Mouse (Mus musculus) layer of hippocampus, postnatal 10 days (tissue): ENCODE measurements around the gene Smarcb1. TPM values are rescaled to one million over a fixed set of nuclear protein-coding genes. Genes with fewer than 3 reads are reported as not detected.

Experiments
- DNase-seq, 2 experiments: peaks; one replicate each; pipeline ENCODE4 v3.0.0; 2021; ENCODE audit warnings: low spot score in 2 of 2
- long read RNA-seq: library from polyadenylated mRNA; stranded (forward); transcript quantifications from one replicate; pipeline ENCODE4 v2.0.0, GENCODE M21; 2023
- total RNA-seq, 2 experiments: library from RNA; stranded (reverse); gene quantifications; 2 replicates each; pipeline ENCODE4 v1.2.3; 2021

Smarcb1 gene
- 10 to 100 TPM; 99.2 to 99.3 TPM for total RNA-seq
- long read RNA-seq, transcript Smarcb1-202 (9 exons, 1,622 nt) = minor isoform, 39 of 135 reads
- long read RNA-seq, transcript Smarcb1-201 (9 exons, 1,660 nt) = major isoform, 75 of 135 reads
- long read RNA-seq, partial matches to known transcripts = 19 of 135 reads
- long read RNA-seq, other reads (novel, unspliced or antisense) = 2 of 135 reads

- peak; percentile 95 to 97 for DNase-seq
These were observed at the start of gene Smarcb1 for GRCm38 (mm10) chr10:75921026-75921725. Gene Smarcb1, minus strand, starts transcription at chr10:75921617.

GRCm38 (mm10) chr10:75954381-75954811, 33.0 kb upstream of the Smarcb1 start, which contains the start of gene Gm5134:
Gene Gm5134, plus strand, starts transcription at chr10:75954514.
- DNase-seq = no peak

GRCm38 (mm10) chr10:75951424-75952050, 30.1 kb upstream of the Smarcb1 start:
- DNase-seq = peak; percentile 32 to 57

- no peak for DNase-seq
These were observed 29.4 kb upstream of the Smarcb1 start for GRCm38 (mm10) chr10:75950791-75951210.

- DNase-seq = no peak
These were observed 27.9 kb upstream of the Smarcb1 start for GRCm38 (mm10) chr10:75949053-75950045.

- no peak for DNase-seq
These were observed 26.7 kb upstream of the Smarcb1 start for GRCm38 (mm10) chr10:75948079-75948478.

- no peak for DNase-seq
These were observed 24.5 kb upstream of the Smarcb1 start for GRCm38 (mm10) chr10:75945896-75946295.

- DNase-seq = no peak
These were observed 23.8 kb upstream of the Smarcb1 start for GRCm38 (mm10) chr10:75945213-75945612.

- no peak for DNase-seq
These were observed 22.8 kb upstream of the Smarcb1 start for GRCm38 (mm10) chr10:75944066-75944772.

GRCm38 (mm10) chr10:75942736-75943477, 21.5 kb upstream of the Smarcb1 start, which contains the start of gene Vpreb3:
Gene Vpreb3, plus strand, starts transcription at chr10:75943057.
- no peak for DNase-seq

GRCm38 (mm10) chr10:75941042-75941824, 19.8 kb upstream of the Smarcb1 start:
- no peak for DNase-seq

- no peak for DNase-seq
These were observed 19.1 kb upstream of the Smarcb1 start, which contains the start of gene Gm867 for GRCm38 (mm10) chr10:75940520-75940919. Gene Gm867, minus strand, starts transcription at chr10:75940672.

- DNase-seq = no peak
These were observed 18.2 kb upstream of the Smarcb1 start for GRCm38 (mm10) chr10:75939481-75940234.

GRCm38 (mm10) chr10:75937851-75938643, 16.6 kb upstream of the Smarcb1 start:
- DNase-seq = no peak

- DNase-seq = no peak
These were observed 15.7 kb upstream of the Smarcb1 start for GRCm38 (mm10) chr10:75936909-75937667.
